11 mouse cellular contexts compared by ENCODE assay signal in genomic region chr19:36610309-36610708, GRCm38 (mm10).
"Had no signal": no experiment of that assay in that cellular context is flagged by ENCODE, and none has a peak within 500 bp of the region (broad histone marks: within the 10 kb centered on the region; RNA-seq: fewer than 3 reads in every experiment).

No protein-coding gene starts in this region.

- H3K27me3 ChIP-seq: limb, embryonic 12.5 days; lung, embryonic 15.5 days; midbrain, embryonic 13.5 days had no signal

- H3K9ac ChIP-seq: limb, embryonic 12.5 days; lung, embryonic 15.5 days; midbrain, embryonic 13.5 days had no signal

- H3K4me3 ChIP-seq: layer of hippocampus, adult 2 months; limb, embryonic 12.5 days; lung, embryonic 15.5 days; midbrain, embryonic 13.5 days had no signal

- H3K27ac ChIP-seq: layer of hippocampus, adult 2 months; limb, embryonic 12.5 days; lung, embryonic 15.5 days; macrophage; midbrain, embryonic 13.5 days had no signal

- H3K4me1 ChIP-seq: limb, embryonic 12.5 days; lung, embryonic 15.5 days; midbrain, embryonic 13.5 days had no signal

- H3K4me2 ChIP-seq: limb, embryonic 12.5 days; lung, embryonic 15.5 days; midbrain, embryonic 13.5 days had no signal

- H3K9me3 ChIP-seq: limb, embryonic 12.5 days; lung, embryonic 15.5 days; midbrain, embryonic 13.5 days had no signal

- ATAC-seq: intestine, embryonic 16.5 days; midbrain, embryonic 13.5 days had no signal

- DNase-seq: kidney, adult 8-10 months; kidney, postnatal 36 days; lung, postnatal 14 days; right cerebral cortex, postnatal 25 days; thymus, postnatal 4 days had no signal

- H3K36me3 ChIP-seq: limb, embryonic 12.5 days; lung, embryonic 15.5 days; midbrain, embryonic 13.5 days had no signal
